Mouse (Mus musculus): ENCODE measurements at regions not wholly inside any gene's neighbourhood (a gene's known extent, or its start where the extent isn't known, plus 50 kb on each side); places are given as distances from the start of the nearest gene placed in this dataset.

GRCm38 (mm10) chr14:48736211-48736610, 62.6 kb upstream of the Otx2 start:
- no peaks in the 10 kb centered on the region for H3K36me3 ChIP-seq
- H3K27ac ChIP-seq, result no peak overlapping the region
- H3K4me2 ChIP-seq, result no peak overlapping the region
- WGBS, result 69% methylated on average over 6 of the region's 6 CpGs
- H3K9ac ChIP-seq, result no peak overlapping the region
- peaks cover 5% of the 10 kb centered on the region for H3K4me1 ChIP-seq
- no peaks in the 10 kb centered on the region for H3K9me3 ChIP-seq
- H3K27me3 ChIP-seq, result no peaks in the 10 kb centered on the region
- ATAC-seq (ENCODE audit: insufficient number of reproducible peaks, insufficient read depth, low FRiP score, low TSS enrichment, low read depth), result no peak
- no peak overlapping the region for H3K4me3 ChIP-seq

DNA sequence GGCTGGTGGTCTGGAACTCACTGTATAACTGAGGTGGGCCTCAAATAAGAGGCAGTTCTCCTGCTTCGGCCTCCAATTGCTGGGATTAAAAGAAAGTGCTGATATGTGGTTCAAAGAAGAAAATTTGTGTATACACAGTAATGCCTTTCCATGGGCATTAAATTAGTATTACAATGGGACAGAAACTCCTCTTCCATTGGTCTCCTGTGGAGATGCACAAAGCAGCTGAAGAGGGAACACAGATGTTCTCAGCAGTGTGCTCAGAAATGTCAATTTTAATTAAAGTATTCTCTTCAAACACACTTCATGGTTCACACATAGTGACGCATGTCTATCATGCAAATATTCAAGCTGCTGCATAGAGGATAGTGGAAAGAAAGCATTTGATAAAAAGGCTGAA, 56.4 kb upstream of the Otx2 start:
- Histone ChIP-seq H3K4me1 (no peaks in the 10 kb centered on the region), H3K9ac (no peak overlapping the region), H3K27ac (no peak overlapping the region), H3K27me3 (no peaks in the 10 kb centered on the region), H3K4me3 (no peak overlapping the region), H3K4me2 (no peak overlapping the region), H3K36me3 (no peaks in the 10 kb centered on the region), H3K9me3 (no peaks in the 10 kb centered on the region)
- no peak for ATAC-seq (ENCODE audit: insufficient number of reproducible peaks, insufficient read depth, low FRiP score, low TSS enrichment, low read depth)
- 79% methylated on average over 2 of the region's 2 CpGs for WGBS
